Mouse (Mus musculus) spleen, postnatal 14 days (tissue): ENCODE measurements around the gene Zfp941.
"Not testable (repeated sequence)": the region's sequence is repeated elsewhere in the genome, so short reads cannot be mapped to it uniquely, and the experiment has no call there.

Source experiments
- DNase-seq, 2 experiments: peaks; one replicate each; pipeline ENCODE4 v3.0.0; 2021 to 2022; ENCODE audit warnings: low spot score in 2 of 2

Zfp941 gene

GRCm38 (mm10) chr7:140780548-140780947 lies 41.4 kb downstream of the Zfp941 start:
- DNase-seq: no peak

GRCm38 (mm10) chr7:140765888-140766739 lies 55.9 kb downstream of the Zfp941 start:
- DNase-seq: no peak

- DNase-seq: not testable (repeated sequence)
These were observed 56.6 kb downstream of the Zfp941 start for GRCm38 (mm10) chr7:140765391-140765790.

GRCm38 (mm10) chr7:140763447-140764020 lies 58.4 kb downstream of the Zfp941 start, which contains the start of gene Cyp2e1:
TSS of gene Cyp2e1 (plus strand) at chr7:140763739.
- no peak for DNase-seq

- no peak for DNase-seq
These were observed 61.3 kb downstream of the Zfp941 start for GRCm38 (mm10) chr7:140760647-140761046.
